Mouse (Mus musculus): ENCODE results near the gene Cnot8.

DNA sequence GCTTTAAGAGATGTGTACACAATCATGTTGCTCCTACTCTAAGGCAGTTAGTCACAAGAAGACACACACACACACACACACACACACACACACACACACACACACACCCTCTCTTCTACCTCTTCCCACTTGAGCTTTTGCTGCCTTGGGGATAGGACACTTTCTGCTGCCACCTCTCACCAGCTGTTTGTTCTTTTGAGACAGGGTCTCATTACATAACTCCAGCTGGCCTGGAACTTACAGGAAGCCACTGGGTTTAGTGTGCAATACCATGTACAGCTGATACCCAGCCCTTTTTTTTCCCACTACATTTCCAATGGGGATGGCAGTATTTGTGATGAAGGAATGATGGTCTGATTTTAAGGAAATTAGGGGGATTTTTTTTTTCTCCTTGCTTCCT lies 31.3 kb downstream of the Cnot8 start:
- no peak for TF ChIP-seq POLR2A (IDR thresholded peaks at IDR 0.05; ENCODE audit: borderline replicate concordance, insufficient read depth, low read length)
- TF ChIP-seq CTCF (IDR thresholded peaks at IDR 0.05; ENCODE audit: borderline replicate concordance, insufficient read depth, low read depth, low read length), result no peak
